Comparison of ENCODE assay signal across 12 mouse cellular contexts in genomic region chr19:21441787-21442186, GRCm38 (mm10). TPM values are rescaled to one million over a fixed set of nuclear protein-coding genes. Genes with fewer than 3 reads are reported as not detected.
"Had no signal": no experiment of that assay in that cellular context is flagged by ENCODE, and none has a peak within 500 bp of the region (broad histone marks: within the 10 kb centered on the region; RNA-seq: fewer than 3 reads in every experiment).

No protein-coding gene starts in this region.

- H3K27me3 ChIP-seq: kidney, embryonic 15.5 days; limb, embryonic 12.5 days; liver, embryonic 15.5 days; lung, embryonic 15.5 days; midbrain, embryonic 12.5 days; stomach, embryonic 15.5 days had no signal

- H3K4me2 ChIP-seq: kidney, embryonic 15.5 days; limb, embryonic 12.5 days; liver, embryonic 15.5 days; lung, embryonic 15.5 days; midbrain, embryonic 12.5 days; stomach, embryonic 15.5 days had no signal

- H3K27ac ChIP-seq: kidney, embryonic 15.5 days; limb, embryonic 12.5 days; liver, embryonic 15.5 days; lung, embryonic 15.5 days; midbrain, embryonic 12.5 days; stomach, embryonic 15.5 days had no signal

- H3K9me3 ChIP-seq: kidney, embryonic 15.5 days; limb, embryonic 12.5 days; liver, embryonic 15.5 days; lung, embryonic 15.5 days; midbrain, embryonic 12.5 days; stomach, embryonic 15.5 days had no signal

- H3K4me1 ChIP-seq: kidney, embryonic 15.5 days; limb, embryonic 12.5 days; lung, embryonic 15.5 days; midbrain, embryonic 12.5 days; stomach, embryonic 15.5 days had no signal

- H3K4me3 ChIP-seq: kidney, embryonic 15.5 days; limb, embryonic 12.5 days; liver, embryonic 15.5 days; lung, embryonic 15.5 days; midbrain, embryonic 12.5 days; stomach, embryonic 15.5 days had no signal

- H3K9ac ChIP-seq: kidney, embryonic 15.5 days; limb, embryonic 12.5 days; liver, embryonic 15.5 days; lung, embryonic 15.5 days; midbrain, embryonic 12.5 days; stomach, embryonic 15.5 days had no signal

- DNase-seq: kidney, adult 2 months; kidney, postnatal 25 days; layer of hippocampus, postnatal 36 days; right cerebral cortex, postnatal 14 days; thymus, adult 2 months; thymus, postnatal 36 days had no signal

- H3K36me3 ChIP-seq: kidney, embryonic 15.5 days; limb, embryonic 12.5 days; liver, embryonic 15.5 days; lung, embryonic 15.5 days; midbrain, embryonic 12.5 days; stomach, embryonic 15.5 days had no signal

RNA-seq across cellular contexts. Expression of gene Gda, which starts 31.5 kb away (rescaled TPM):
- polyA plus RNA-seq: limb, embryonic 12.5 days; midbrain, embryonic 12.5 days had no signal
